Mouse (Mus musculus) kidney, adult 8-10 months (tissue): ENCODE measurements at regions not wholly inside any gene's neighbourhood (a gene's known extent, or its start where the extent isn't known, plus 50 kb on each side); places are given as distances from the start of the nearest gene placed in this dataset.
"Not testable (repeated sequence)": the region's sequence is repeated elsewhere in the genome, so short reads cannot be mapped to it uniquely, and the experiment has no call there.

Source experiments
- DNase-seq, 2 experiments: peaks; one replicate each; pipeline ENCODE4 v3.0.0; 2022

- DNase-seq, result no peak
These were observed 58.1 kb upstream of the Slc1a4 start for GRCm38 (mm10) chr11:20390622-20391021.

GRCm38 (mm10) chr11:20393302-20393701 is 60.8 kb upstream of the Slc1a4 start:
- not testable (repeated sequence) for DNase-seq

GRCm38 (mm10) chr11:20393807-20394206 is 61.3 kb upstream of the Slc1a4 start:
- DNase-seq, result not testable (repeated sequence)

- DNase-seq, result no peak
These were observed 63.3 kb upstream of the Slc1a4 start for GRCm38 (mm10) chr11:20395848-20396203.

- no peak for DNase-seq
These were observed 63.8 kb upstream of the Slc1a4 start for GRCm38 (mm10) chr11:20396204-20396848.

GRCm38 (mm10) chr11:20396884-20397283 is 64.4 kb upstream of the Slc1a4 start:
- no peak for DNase-seq

GRCm38 (mm10) chr11:20400302-20401234 is 68.1 kb upstream of the Slc1a4 start:
- peak; percentile 57 to 77 for DNase-seq

- DNase-seq, result no peak
These were observed 70.9 kb upstream of the Slc1a4 start for GRCm38 (mm10) chr11:20403456-20403855.

- DNase-seq, result no peak
These were observed 72.0 kb upstream of the Slc1a4 start for GRCm38 (mm10) chr11:20404476-20404875.

GRCm38 (mm10) chr11:20418141-20418540 is 85.6 kb upstream of the Slc1a4 start:
- DNase-seq, result peak; percentile 28 to 29

GRCm38 (mm10) chr11:20420876-20421275 is 88.4 kb upstream of the Slc1a4 start:
- no peak for DNase-seq

GRCm38 (mm10) chr11:20436057-20436456 is 103.5 kb upstream of the Slc1a4 start:
- DNase-seq, result no peak

- DNase-seq, result no peak
These were observed 100.6 kb upstream of the Sertad2 start for GRCm38 (mm10) chr11:20442476-20442875.

GRCm38 (mm10) chr11:20445061-20445902 is 97.8 kb upstream of the Sertad2 start:
- DNase-seq, result no peak

- peak; percentile 65 to 76 for DNase-seq
These were observed 97.2 kb upstream of the Sertad2 start for GRCm38 (mm10) chr11:20445903-20446264.

- DNase-seq, result peak; percentile 76 to 85
These were observed 90.2 kb upstream of the Sertad2 start for GRCm38 (mm10) chr11:20452901-20453300.

GRCm38 (mm10) chr11:20453786-20454185 is 89.3 kb upstream of the Sertad2 start:
- DNase-seq, result peak; percentile 68 to 76

GRCm38 (mm10) chr11:20455085-20455864 is 87.8 kb upstream of the Sertad2 start:
- peak; percentile 79 to 86 for DNase-seq

- DNase-seq, result peak; percentile 39 to 50
These were observed 87.0 kb upstream of the Sertad2 start for GRCm38 (mm10) chr11:20455865-20456648.

GRCm38 (mm10) chr11:20459140-20459539 is 83.9 kb upstream of the Sertad2 start:
- no peak for DNase-seq

- DNase-seq, result no peak
These were observed 82.5 kb upstream of the Sertad2 start for GRCm38 (mm10) chr11:20460501-20460921.
